Mouse (Mus musculus) kidney, postnatal 10 days (tissue): ENCODE data around the gene Cnpy2.

Source experiments
- DNase-seq: peaks from one replicate; pipeline ENCODE4 v3.0.0; 2021; ENCODE audit warnings: mixed read lengths

Cnpy2 gene

GRCm38 (mm10) chr10:128369218-128369543 lies 46.9 kb downstream of the Cnpy2 start:
- DNase-seq: no peak

GRCm38 (mm10) chr10:128369599-128369998 lies 47.3 kb downstream of the Cnpy2 start:
- DNase-seq: no peak

GRCm38 (mm10) chr10:128370021-128370420 lies 47.8 kb downstream of the Cnpy2 start:
- no peak for DNase-seq

GRCm38 (mm10) chr10:128370601-128371000 lies 48.3 kb downstream of the Cnpy2 start:
- DNase-seq: no peak

- DNase-seq: no peak
Measured at GRCm38 (mm10) chr10:128372142-128372541, 49.9 kb downstream of the Cnpy2 start.

GRCm38 (mm10) chr10:128372989-128373748 lies 50.9 kb downstream of the Cnpy2 start:
- DNase-seq: no peak

- DNase-seq: no peak
Measured at GRCm38 (mm10) chr10:128374393-128374792, 52.1 kb downstream of the Cnpy2 start.

GRCm38 (mm10) chr10:128376099-128376454 lies 53.8 kb downstream of the Cnpy2 start:
- DNase-seq: no peak

GRCm38 (mm10) chr10:128376455-128377211 lies 54.4 kb downstream of the Cnpy2 start, which contains the start of gene Ankrd52:
Gene Ankrd52, plus strand, starts transcription at chr10:128377115.
- DNase-seq: peak; percentile 94
